Mouse (Mus musculus) heart, embryonic 16.5 days (tissue): Measurements from ENCODE around the gene Rnf185. TPM values are rescaled to one million over a fixed set of nuclear protein-coding genes. Genes with fewer than 3 reads are reported as not detected.

Experiments used
- ATAC-seq: fragments of 200-750 bp; cut with Nextera tagmentation; replicated peaks from 2 replicates; pipeline ENCODE4 v1.8.0; 2017; ENCODE audit warnings: moderate number of reproducible peaks; ENCODE audit not compliant: insufficient read depth, low FRiP score; ENCODE audit errors: extremely low read depth
- H3K27ac ChIP-seq: fragments of 300-500 bp; sonication (generic); 2 replicates; pipeline ENCODE4 v1.5.1; 2014; ENCODE audit warnings: mild to moderate bottlenecking, low read length, control low read depth, moderate library complexity
- H3K27me3 ChIP-seq: fragments of 300-500 bp; sonication (generic); 2 replicates; pipeline ENCODE4 v1.6.1; 2014; ENCODE audit warnings: low read length, mixed read lengths; ENCODE audit not compliant: control insufficient read depth, insufficient read depth
- H3K36me3 ChIP-seq: fragments of 300-500 bp; sonication (generic); 2 replicates; pipeline ENCODE4 v1.6.1; 2014; ENCODE audit not compliant: control insufficient read depth, insufficient read depth
- H3K4me1 ChIP-seq: fragments of 300-500 bp; sonication (generic); 2 replicates; pipeline ENCODE4 v1.6.1; 2014; ENCODE audit warnings: low read length, mixed read lengths; ENCODE audit not compliant: control insufficient read depth, insufficient read depth
- H3K4me2 ChIP-seq: fragments of 300-500 bp; sonication (generic); 2 replicates; pipeline ENCODE4 v1.6.1; 2014; ENCODE audit warnings: low read depth, mild to moderate bottlenecking, control low read depth, low read length
- H3K4me3 ChIP-seq: fragments of 300-500 bp; sonication (generic); 2 replicates; pipeline ENCODE4 v1.5.1; 2014; ENCODE audit warnings: mild to moderate bottlenecking, control low read depth, low read length
- H3K9ac ChIP-seq: fragments of 300-500 bp; sonication (generic); 2 replicates; pipeline ENCODE4 v1.6.1; 2014; ENCODE audit warnings: low read length, control low read depth
- H3K9me3 ChIP-seq: fragments of 300-500 bp; sonication (generic); replicated peaks from 2 replicates; pipeline ENCODE4 v1.6.1; 2016; ENCODE audit warnings: low read length; ENCODE audit not compliant: control insufficient read depth
- WGBS: fragments of 180-500 bp; shearing (Covaris S2); extraction: QIAGEN DNeasy Blood & Tissue Kit; methylation state at CpG from one replicate; pipeline ENCODE4 v1.1.7; 2014; 5-methylcytosine and 5-hydroxymethylcytosine counted together
- polyA plus RNA-seq: library from polyadenylated mRNA; unstranded; fragments of >200 nt; fragmentation: Nextera tagmentation; extraction: Ambion mirVana; gene quantifications from 2 replicates; pipeline ENCODE4 v1.2.1, GENCODE M21; 2015

The Rnf185 gene
- polyA plus RNA-seq, 1 experiment from 2014 or later = 30.6 TPM

DNA sequence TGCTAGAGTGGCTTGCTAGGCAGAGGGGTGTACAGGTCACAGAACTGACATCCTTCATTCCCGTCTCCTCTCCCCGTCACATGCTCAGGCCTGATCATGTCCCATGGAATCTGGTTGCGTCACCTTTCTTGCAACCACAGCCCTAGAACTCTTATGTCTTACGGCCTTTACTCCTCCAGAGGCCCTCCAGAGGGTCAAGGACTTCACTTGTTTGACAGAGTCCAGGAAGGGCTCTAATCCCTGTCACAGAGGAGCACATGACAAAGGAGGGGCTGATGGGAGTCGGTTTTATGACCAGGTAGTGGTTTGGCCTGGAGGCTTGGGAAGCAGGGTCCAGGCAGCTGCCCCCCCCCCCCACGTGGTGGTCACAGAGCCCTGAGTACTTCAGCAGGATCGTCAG is 83.2 kb downstream of the Rnf185 start:
- Histone ChIP-seq H3K9ac (peak overlapping the region; percentile 52), H3K4me3 (0 out of 2 replicates have a peak overlapping the region, but pooled peaks have one; percentile 5), H3K36me3 (no peaks in the 10 kb centered on the region), H3K27me3 (no peaks in the 10 kb centered on the region), H3K27ac (peak overlapping the region; percentile 55), H3K4me1 (peaks cover 30% of the 10 kb centered on the region), H3K9me3 (0 out of 2 replicates have a peak, but pooled peaks cover 2% of the 10 kb centered on the region), H3K4me2 (peak overlapping the region; percentile 96)
- no peak for ATAC-seq
- WGBS = 39% methylated on average over 7 of the region's 7 CpGs

DNA sequence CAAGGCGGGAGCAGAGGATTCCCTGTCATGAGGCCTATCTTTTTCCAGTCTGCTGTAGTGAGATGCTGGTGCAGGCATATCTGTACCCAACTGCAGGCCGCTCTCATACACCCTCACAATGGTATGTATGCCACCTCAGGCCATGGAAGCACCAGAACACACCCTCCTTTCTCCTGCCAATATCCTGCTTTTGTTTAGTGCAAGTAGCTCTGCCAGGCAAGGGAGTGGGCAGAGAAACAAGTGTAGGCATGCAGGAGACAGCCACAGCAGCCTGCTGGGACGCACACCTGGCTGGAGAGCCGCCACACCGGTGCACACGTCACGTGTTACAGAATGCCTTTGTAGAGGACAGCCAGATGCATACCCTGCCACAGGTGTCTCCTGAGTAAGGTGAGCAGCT is 85.8 kb downstream of the Rnf185 start:
- Histone ChIP-seq H3K27me3 (no peaks in the 10 kb centered on the region), H3K9ac (no peak overlapping the region), H3K4me1 (peaks cover 16% of the 10 kb centered on the region; the same call in 1 of the 2 replicates), H3K4me3 (no peak overlapping the region), H3K4me2 (no peak overlapping the region), H3K27ac (no peak overlapping the region), H3K36me3 (peaks cover 6% of the 10 kb centered on the region), H3K9me3 (peaks cover 6% of the 10 kb centered on the region; the same call in 1 of the 2 replicates)
- WGBS = 89% methylated on average over 7 of the region's 7 CpGs
- no peak for ATAC-seq

Other genes starting within 250 kb of the Rnf185 start
- 29.2 and 31.9 TPM in 2 replicates for gene Eif4enif1, start 250.0 kb downstream of the Rnf185 start, polyA plus RNA-seq
- 166 and 198 TPM in 2 replicates for gene Drg1, start 185.9 kb downstream of the Rnf185 start, polyA plus RNA-seq
- gene Patz1, start 163.5 kb downstream of the Rnf185 start, polyA plus RNA-seq = 25.7 and 26.3 TPM in 2 replicates
- gene Pik3ip1, start 122.0 kb downstream of the Rnf185 start, polyA plus RNA-seq = 40.9 and 41.1 TPM in 2 replicates
- gene Limk2, start 43.2 kb downstream of the Rnf185 start, polyA plus RNA-seq = 47.1 and 54.9 TPM in 2 replicates
- gene Pla2g3, start 35.9 kb upstream of the Rnf185 start, polyA plus RNA-seq = 0.20 and 0.22 TPM in 2 replicates
- gene Inpp5j, start 52.5 kb upstream of the Rnf185 start, polyA plus RNA-seq = 10.9 and 12.1 TPM in 2 replicates
- 119 and 126 TPM in 2 replicates for gene Selenom, start 62.3 kb upstream of the Rnf185 start, polyA plus RNA-seq
- gene Smtn, start 88.2 kb upstream of the Rnf185 start, polyA plus RNA-seq = 93.9 and 104 TPM in 2 replicates
- gene Morc2a, start 196.8 kb upstream of the Rnf185 start, polyA plus RNA-seq = 18.1 and 19.2 TPM in 2 replicates